Mouse (Mus musculus) cerebellum, adult 9-10 months (tissue): Measurements from ENCODE around the gene Kcnk1.
A peak's percentile ranks its signal among the peaks of the same experiment; 100 is the strongest.

Experiments
- DNase-seq: peaks from one replicate; pipeline ENCODE4 v3.0.0; 2022

Gene Kcnk1

DNA sequence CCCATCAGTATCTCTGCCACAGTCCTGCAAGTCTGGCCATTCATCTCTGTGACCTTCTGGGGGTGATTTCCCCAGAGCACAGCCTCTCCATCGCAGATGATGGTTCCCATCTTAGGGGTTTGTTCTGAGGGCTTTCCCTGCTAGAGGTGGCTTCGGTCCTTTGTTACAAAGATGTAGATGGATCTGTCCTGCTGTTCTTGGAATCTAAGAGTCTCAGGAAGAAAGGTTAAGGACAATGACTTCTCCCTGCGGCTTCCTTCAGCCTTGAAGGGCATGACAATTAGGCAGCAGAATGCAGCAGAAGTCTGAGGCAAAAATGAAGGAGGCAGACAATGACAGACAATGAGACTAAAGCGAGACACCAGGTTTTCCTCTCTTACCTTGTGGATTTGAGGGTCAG, 63.9 kb downstream of the Kcnk1 start:
- DNase-seq = no peak

GRCm38 (mm10) chr8:126062844-126063243, 67.9 kb downstream of the Kcnk1 start:
- DNase-seq = peak; percentile 62

DNA sequence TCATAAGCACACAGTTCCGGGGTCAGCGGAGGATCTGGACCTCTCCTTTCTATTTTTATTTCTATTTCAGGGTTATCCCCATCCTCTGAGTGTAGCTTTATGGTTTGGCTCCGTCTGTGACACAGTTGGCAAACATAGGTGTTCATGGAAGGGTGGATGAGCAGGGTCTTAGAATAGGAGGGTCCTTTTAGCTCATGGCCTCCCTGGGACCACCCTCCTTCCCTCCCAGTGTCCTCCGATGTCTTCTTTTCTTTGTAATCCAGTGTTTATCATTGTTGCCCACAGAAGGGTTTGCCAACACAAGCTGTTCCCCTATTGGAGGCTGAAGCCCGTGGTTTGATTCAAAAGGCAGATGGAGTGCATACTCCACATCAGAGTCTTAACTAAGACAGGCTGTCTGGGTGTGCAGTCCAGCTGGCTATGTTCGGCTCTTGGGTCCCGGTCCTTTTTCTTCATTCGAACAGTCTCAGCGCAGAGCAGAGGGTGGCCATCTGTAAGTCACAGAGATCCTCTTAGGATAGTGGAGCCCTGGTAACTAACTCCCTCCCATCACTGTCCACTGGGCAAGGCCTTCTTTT, 69.0 kb downstream of the Kcnk1 start:
- DNase-seq = no peak

- DNase-seq = no peak
Observed at GRCm38 (mm10) chr8:126064587-126065145, 69.7 kb downstream of the Kcnk1 start.

DNA sequence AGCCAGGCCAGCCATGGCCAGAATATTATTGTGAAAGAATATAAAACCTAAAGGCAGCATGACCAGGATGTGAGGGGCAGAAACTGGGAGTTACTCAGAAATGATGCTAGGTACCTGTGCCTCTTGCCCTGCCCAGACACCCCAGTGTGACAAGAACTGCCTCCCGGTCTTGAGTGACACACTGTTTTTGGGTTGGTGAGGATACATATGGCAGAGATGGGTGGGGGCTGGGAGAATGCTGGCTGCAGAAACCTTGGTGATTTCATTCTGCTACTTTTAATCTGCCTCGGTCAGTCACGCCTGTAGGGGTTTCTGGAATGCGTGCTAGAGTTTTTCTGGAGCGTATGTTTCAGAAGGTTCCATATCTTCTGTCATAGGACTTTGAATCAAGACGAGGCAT, 72.3 kb downstream of the Kcnk1 start:
- DNase-seq = peak; percentile 48

- peak; percentile 79 for DNase-seq
Observed at GRCm38 (mm10) chr8:126068136-126068535, 73.2 kb downstream of the Kcnk1 start.

- DNase-seq = no peak
Observed at GRCm38 (mm10) chr8:126072678-126073077, 77.7 kb downstream of the Kcnk1 start.

DNA sequence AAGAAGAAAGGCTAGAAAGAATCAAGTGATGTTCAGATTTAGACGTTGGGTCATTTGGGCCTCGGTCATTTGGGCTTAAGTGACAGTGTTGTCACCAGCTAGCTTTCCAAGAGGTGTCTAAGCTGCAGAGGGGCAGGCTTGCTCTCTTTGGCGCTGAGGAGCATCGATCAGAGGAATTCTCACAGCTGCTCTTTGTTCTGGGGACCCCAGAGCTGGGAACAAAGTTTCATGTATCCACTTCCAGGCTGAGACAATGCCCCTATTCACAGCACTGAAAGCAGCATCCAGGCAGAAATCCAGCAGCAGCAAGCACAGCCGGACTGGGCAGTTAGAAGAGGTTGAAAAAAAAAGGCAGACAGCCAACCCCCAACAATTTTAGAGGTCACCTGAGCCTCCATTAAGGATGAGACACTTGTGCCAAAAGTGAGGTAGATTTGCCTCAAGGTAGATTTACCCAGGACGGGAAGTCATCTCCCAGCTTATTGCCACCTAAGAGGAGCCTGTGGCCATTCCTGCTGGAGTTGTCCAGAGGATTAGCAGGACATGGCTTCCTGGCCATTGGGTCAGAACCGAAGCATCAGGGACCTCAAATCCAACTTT, 78.3 kb downstream of the Kcnk1 start:
- no peak for DNase-seq

DNA sequence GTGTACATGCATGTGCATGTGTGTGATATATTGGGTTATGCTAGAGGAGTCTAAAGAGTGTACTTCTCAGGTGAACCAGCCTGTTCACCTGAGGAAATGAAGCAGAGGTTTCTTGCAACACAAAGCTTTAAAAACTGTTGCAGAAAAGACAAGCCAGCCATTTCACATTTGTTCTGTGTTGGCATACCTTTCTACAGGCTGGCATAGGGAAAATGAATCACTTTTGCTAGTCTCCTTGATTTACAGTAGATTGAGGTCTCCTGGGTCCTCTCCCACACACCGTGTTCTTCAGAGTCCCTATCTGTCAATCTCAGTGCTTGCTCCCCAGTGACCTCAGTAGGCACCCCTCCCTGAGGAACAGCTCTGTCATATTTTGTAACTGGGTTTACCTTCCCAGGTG, 79.1 kb downstream of the Kcnk1 start:
- DNase-seq = no peak

DNA sequence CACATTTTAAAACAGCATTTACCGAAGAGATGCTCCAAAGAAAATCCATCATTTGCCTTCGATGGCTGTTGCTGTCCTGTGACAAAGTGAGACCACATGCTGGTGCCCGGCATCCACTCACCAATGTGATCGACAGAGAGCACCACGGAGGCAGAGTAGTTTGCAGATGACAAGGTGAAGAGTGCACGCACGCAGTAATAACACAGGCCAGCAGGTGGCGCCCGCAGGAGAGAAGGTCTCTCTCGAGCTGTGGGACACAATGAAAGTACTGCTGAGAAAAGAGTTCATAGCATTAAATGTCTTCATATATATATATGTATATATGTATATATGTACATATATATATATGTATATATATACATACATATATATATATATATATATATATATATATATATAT, 80.4 kb downstream of the Kcnk1 start:
- peak; percentile 89 for DNase-seq
